Mouse (Mus musculus): ENCODE measurements around the gene Meis2.
A peak's percentile ranks its signal among the peaks of the same experiment; 100 is the strongest.

Gene Meis2

GRCm38 (mm10) chr2:116065570-116066005, at the start of gene Meis2:
Meis2 (minus strand) TSS chr2:116065839.
- DNase-seq (ENCODE audit: inconsistent age in 2 of 2, low spot score in 1 of 2), result peak; percentile 94 to 97

- peak in 1 of 2 experiments; percentile 66 for DNase-seq (ENCODE audit: inconsistent age in 2 of 2, low spot score in 1 of 2)
Observed at GRCm38 (mm10) chr2:116106194-116106593, 40.6 kb upstream of the Meis2 start.

- DNase-seq (ENCODE audit: inconsistent age in 2 of 2, low spot score in 1 of 2), result peak in 1 of 2 experiments; percentile 61
Observed at GRCm38 (mm10) chr2:116105179-116105578, 39.5 kb upstream of the Meis2 start.

- DNase-seq (ENCODE audit: inconsistent age in 2 of 2, low spot score in 1 of 2), result no peak
Observed at GRCm38 (mm10) chr2:116103411-116103996, 37.9 kb upstream of the Meis2 start.

- DNase-seq (ENCODE audit: inconsistent age in 2 of 2, low spot score in 1 of 2), result peak; percentile 75 to 92
Observed at GRCm38 (mm10) chr2:116101221-116101620, 35.6 kb upstream of the Meis2 start.

GRCm38 (mm10) chr2:116080961-116081360, 15.3 kb upstream of the Meis2 start:
- DNase-seq (ENCODE audit: inconsistent age in 2 of 2, low spot score in 1 of 2), result no peak

GRCm38 (mm10) chr2:116078841-116079240, 13.2 kb upstream of the Meis2 start:
- peak in 1 of 2 experiments; percentile 19 for DNase-seq (ENCODE audit: inconsistent age in 2 of 2, low spot score in 1 of 2)

- DNase-seq (ENCODE audit: inconsistent age in 2 of 2, low spot score in 1 of 2), result peak; percentile 63 to 87
Observed at GRCm38 (mm10) chr2:116077716-116078115, 12.1 kb upstream of the Meis2 start.

GRCm38 (mm10) chr2:116076752-116077480, 11.3 kb upstream of the Meis2 start:
- DNase-seq (ENCODE audit: inconsistent age in 2 of 2, low spot score in 1 of 2), result peak in 1 of 2 experiments; percentile 59

GRCm38 (mm10) chr2:116075902-116076301, 10.3 kb upstream of the Meis2 start:
- peak; percentile 89 to 95 for DNase-seq (ENCODE audit: inconsistent age in 2 of 2, low spot score in 1 of 2)

GRCm38 (mm10) chr2:116075477-116075876, 9.8 kb upstream of the Meis2 start:
- DNase-seq (ENCODE audit: inconsistent age in 2 of 2, low spot score in 1 of 2), result peak; percentile 68 to 89

- peak in 1 of 2 experiments; percentile 81 for DNase-seq (ENCODE audit: inconsistent age in 2 of 2, low spot score in 1 of 2)
Observed at GRCm38 (mm10) chr2:116074726-116075440, 9.2 kb upstream of the Meis2 start.

GRCm38 (mm10) chr2:116074061-116074460, 8.4 kb upstream of the Meis2 start:
- peak in 1 of 2 experiments; percentile 65 for DNase-seq (ENCODE audit: inconsistent age in 2 of 2, low spot score in 1 of 2)

GRCm38 (mm10) chr2:116073311-116073904, 7.8 kb upstream of the Meis2 start:
- peak in 1 of 2 experiments; percentile 78 for DNase-seq (ENCODE audit: inconsistent age in 2 of 2, low spot score in 1 of 2)

- peak in 1 of 2 experiments; percentile 82 for DNase-seq (ENCODE audit: inconsistent age in 2 of 2, low spot score in 1 of 2)
Observed at GRCm38 (mm10) chr2:116072706-116073105, 7.1 kb upstream of the Meis2 start.

GRCm38 (mm10) chr2:116072321-116072640, 6.6 kb upstream of the Meis2 start:
- DNase-seq (ENCODE audit: inconsistent age in 2 of 2, low spot score in 1 of 2), result peak in 1 of 2 experiments; percentile 82

- DNase-seq (ENCODE audit: inconsistent age in 2 of 2, low spot score in 1 of 2), result peak; percentile 83 to 95
Observed at GRCm38 (mm10) chr2:116071571-116072320, 6.1 kb upstream of the Meis2 start.

GRCm38 (mm10) chr2:116070614-116071425, 5.2 kb upstream of the Meis2 start:
- peak in 1 of 2 experiments; percentile 83 for DNase-seq (ENCODE audit: inconsistent age in 2 of 2, low spot score in 1 of 2)

- DNase-seq (ENCODE audit: inconsistent age in 2 of 2, low spot score in 1 of 2), result peak in 1 of 2 experiments; percentile 85
Observed at GRCm38 (mm10) chr2:116069451-116070225, 4.0 kb upstream of the Meis2 start.
